Mouse (Mus musculus) neural tube, embryonic 10.5 days (tissue): ENCODE measurements around the gene Igll1.
A peak's percentile ranks its signal among the peaks of the same experiment; 100 is the strongest.
"Not testable (repeated sequence)": the region's sequence is repeated elsewhere in the genome, so short reads cannot be mapped to it uniquely, and the experiment has no call there.

Source experiments
- DNase-seq: peaks from one replicate; pipeline ENCODE4 v3.0.0-alpha.2; 2017; ENCODE audit warnings: low spot score; ENCODE audit errors: extremely low spot score

The Igll1 gene

GRCm38 (mm10) chr16:16863978-16864377 lies at the start of gene Igll1:
Gene Igll1, minus strand, starts transcription at chr16:16863985.
- DNase-seq, result no peak

GRCm38 (mm10) chr16:16913440-16913839 lies 49.7 kb upstream of the Igll1 start:
- DNase-seq, result no peak

GRCm38 (mm10) chr16:16911641-16912597 lies 48.1 kb upstream of the Igll1 start:
- DNase-seq, result peak; percentile 84

GRCm38 (mm10) chr16:16907799-16908198 lies 44.0 kb upstream of the Igll1 start:
- DNase-seq, result no peak

- DNase-seq, result no peak
Observed at GRCm38 (mm10) chr16:16903188-16903587, 39.4 kb upstream of the Igll1 start.

GRCm38 (mm10) chr16:16902329-16902728 lies 38.5 kb upstream of the Igll1 start:
- DNase-seq, result no peak

GRCm38 (mm10) chr16:16897056-16897584 lies 33.3 kb upstream of the Igll1 start:
- no peak for DNase-seq

GRCm38 (mm10) chr16:16896382-16897055 lies 32.7 kb upstream of the Igll1 start, which contains the start of gene Ppm1f:
Gene Ppm1f, plus strand, starts transcription at chr16:16896469.
- DNase-seq, result peak; percentile 95

- DNase-seq, result no peak
Observed at GRCm38 (mm10) chr16:16896015-16896381, 32.2 kb upstream of the Igll1 start.

GRCm38 (mm10) chr16:16892366-16892765 lies 28.6 kb upstream of the Igll1 start:
- DNase-seq, result no peak

GRCm38 (mm10) chr16:16888341-16888740 lies 24.6 kb upstream of the Igll1 start:
- no peak for DNase-seq

- DNase-seq, result no peak
Observed at GRCm38 (mm10) chr16:16879025-16879424, 15.2 kb upstream of the Igll1 start.

GRCm38 (mm10) chr16:16870617-16871331 lies 7.0 kb upstream of the Igll1 start, which contains the start of the genes Top3b and Vpreb1:
Gene Top3b, plus strand, starts transcription at chr16:16870736.
Gene Vpreb1, minus strand, starts transcription at chr16:16870843.
- peak; percentile 95 for DNase-seq

- peak; percentile 17 for DNase-seq
Observed at GRCm38 (mm10) chr16:16870241-16870616, 6.4 kb upstream of the Igll1 start.

- DNase-seq, result no peak
Observed at GRCm38 (mm10) chr16:16865696-16866561, 2.1 kb upstream of the Igll1 start.

- DNase-seq, result no peak
Observed at GRCm38 (mm10) chr16:16865217-16865616, 1.4 kb upstream of the Igll1 start.

GRCm38 (mm10) chr16:16862288-16862687 lies 1.5 kb downstream of the Igll1 start:
- DNase-seq, result no peak

- peak; percentile 9 for DNase-seq
Observed at GRCm38 (mm10) chr16:16856731-16857476, 6.9 kb downstream of the Igll1 start.

GRCm38 (mm10) chr16:16856054-16856453 lies 7.7 kb downstream of the Igll1 start:
- DNase-seq, result not testable (repeated sequence)

GRCm38 (mm10) chr16:16855541-16855940 lies 8.2 kb downstream of the Igll1 start:
- DNase-seq, result no peak
